13 mouse cellular contexts compared by ENCODE assay signal in the genomic region with DNA sequence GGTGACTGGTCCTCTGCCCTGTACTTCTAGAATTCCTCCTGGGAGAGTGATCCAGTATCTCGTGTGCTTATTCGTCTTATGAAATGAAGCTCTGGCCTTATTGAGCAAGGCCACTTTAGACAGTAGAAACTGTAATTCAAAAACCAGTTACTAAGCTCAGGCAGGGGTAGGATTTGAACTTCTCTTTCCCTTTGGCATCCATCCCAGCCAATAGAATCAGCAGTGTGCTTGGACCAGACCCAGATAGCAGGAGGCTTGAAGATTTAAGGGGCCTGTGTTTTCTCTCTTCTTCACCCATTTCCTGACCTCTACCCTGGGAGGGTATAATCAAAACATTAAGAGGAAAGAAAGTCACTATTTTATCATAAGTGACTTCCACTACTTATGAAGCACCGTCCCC. TPM values are rescaled to one million over a fixed set of nuclear protein-coding genes. Genes with fewer than 3 reads are reported as not detected.
A peak's percentile ranks its signal among the peaks of the same experiment; 100 is the strongest.
DNase-seq lines count a peak whose midpoint lies in the region; ATAC-seq and TF ChIP-seq lines count a peak whose summit lies in the region.
"Had no signal": no experiment of that assay in that cellular context is flagged by ENCODE, and none has a peak within 500 bp of the region (broad histone marks: within the 10 kb centered on the region; RNA-seq: fewer than 3 reads in every experiment).

No protein-coding gene starts in this region.

- H3K27ac ChIP-seq in hindbrain, postnatal 0 days, result no peak overlapping the region
- H3K27ac ChIP-seq in hindbrain, embryonic 16.5 days (ENCODE audit: low read depth, low read length), result no peak overlapping the region
- no peak overlapping the region for H3K27ac ChIP-seq in lung, postnatal 0 days (ENCODE audit: low read length)
- H3K27ac ChIP-seq: liver, embryonic 13.5 days had no signal

- H3K27me3 ChIP-seq in hindbrain, postnatal 0 days (ENCODE audit: insufficient read depth, low read length), result no peaks in the 10 kb centered on the region
- no peaks in the 10 kb centered on the region; the same call in 1 of the 2 replicates for H3K27me3 ChIP-seq in hindbrain, embryonic 16.5 days (replicated peaks; ENCODE audit: control insufficient read depth, insufficient read depth, low read length)
- H3K27me3 ChIP-seq in lung, postnatal 0 days (replicated peaks; ENCODE audit: insufficient read depth, low read length), result no peaks in the 10 kb centered on the region
- H3K27me3 ChIP-seq: embryonic facial prominence, embryonic 15.5 days had no signal

- WGBS in hindbrain, postnatal 0 days, result 55% methylated on average over 3 of the region's 3 CpGs
- WGBS in hindbrain, embryonic 16.5 days, result 66% methylated on average over 3 of the region's 3 CpGs
- 12% methylated on average over 3 of the region's 3 CpGs for WGBS in lung, postnatal 0 days
- WGBS in lung, adult 2 months, result 46% methylated on average over 3 of the region's 3 CpGs

- no peaks in the 10 kb centered on the region for H3K9me3 ChIP-seq in hindbrain, postnatal 0 days (ENCODE audit: low read length)
- no peaks in the 10 kb centered on the region for H3K9me3 ChIP-seq in hindbrain, embryonic 16.5 days (ENCODE audit: control insufficient read depth, low read length)
- no peaks in the 10 kb centered on the region for H3K9me3 ChIP-seq in lung, postnatal 0 days (ENCODE audit: low read length)
- H3K9me3 ChIP-seq: embryonic facial prominence, embryonic 15.5 days; liver, embryonic 13.5 days had no signal

- no peak for TF ChIP-seq POLR2A in lung, adult 2 months (IDR thresholded peaks at IDR 0.05; ENCODE audit: borderline replicate concordance, extremely low read depth, low read depth, low read length)

- H3K4me1 ChIP-seq in hindbrain, postnatal 0 days (ENCODE audit: insufficient read depth, low read length), result peaks cover 6% of the 10 kb centered on the region
- H3K4me1 ChIP-seq in hindbrain, embryonic 16.5 days (ENCODE audit: control insufficient read depth, insufficient read depth, low read depth, low read length), result peaks cover 24% of the 10 kb centered on the region
- H3K4me1 ChIP-seq in lung, postnatal 0 days (ENCODE audit: insufficient read depth, low read depth, low read length), result peaks cover 8% of the 10 kb centered on the region; the same call in 1 of the 2 replicates
- H3K4me1 ChIP-seq in lung, adult 2 months (ENCODE audit: control insufficient read depth, insufficient read depth, low read length), result peaks cover 3% of the 10 kb centered on the region; the same call in 1 of the 2 replicates

- TF ChIP-seq EP300 in lung, postnatal 0 days (IDR thresholded peaks at IDR 0.05), result no peak

- no peak overlapping the region for H3K4me2 ChIP-seq in hindbrain, postnatal 0 days (ENCODE audit: low read depth, low read length)
- H3K4me2 ChIP-seq in hindbrain, embryonic 16.5 days (ENCODE audit: low read length), result no peak overlapping the region
- no peak overlapping the region for H3K4me2 ChIP-seq in lung, postnatal 0 days (replicated peaks; ENCODE audit: low read depth, low read length)

- no peak overlapping the region for H3K9ac ChIP-seq in hindbrain, postnatal 0 days (replicated peaks; ENCODE audit: low read length)
- H3K9ac ChIP-seq in hindbrain, embryonic 16.5 days (ENCODE audit: low read depth, low read length), result no peak overlapping the region
- no peak overlapping the region for H3K9ac ChIP-seq in lung, postnatal 0 days (replicated peaks; ENCODE audit: low read depth)
- H3K9ac ChIP-seq: embryonic facial prominence, embryonic 15.5 days; liver, embryonic 13.5 days had no signal

- no peak for TF ChIP-seq CTCF in hindbrain, postnatal 0 days (IDR thresholded peaks at IDR 0.05; ENCODE audit: low read depth)
- no peak for TF ChIP-seq CTCF in lung, postnatal 0 days (IDR thresholded peaks at IDR 0.05)
- no peak for TF ChIP-seq CTCF in lung, adult 2 months (IDR thresholded peaks at IDR 0.05; ENCODE audit: insufficient read depth, low read length)

- ATAC-seq in hindbrain, postnatal 0 days, result no peak
- no peak for ATAC-seq in hindbrain, embryonic 16.5 days
- no peak for ATAC-seq in lung, postnatal 0 days
- ATAC-seq: forebrain, postnatal 0 days had no signal

- H3K36me3 ChIP-seq in hindbrain, postnatal 0 days (ENCODE audit: insufficient read depth, low read length), result no peaks in the 10 kb centered on the region
- H3K36me3 ChIP-seq in hindbrain, embryonic 16.5 days (ENCODE audit: control insufficient read depth, insufficient read depth, low read length), result no peaks in the 10 kb centered on the region
- H3K36me3 ChIP-seq in lung, postnatal 0 days (ENCODE audit: insufficient read depth, low read length), result no peaks in the 10 kb centered on the region
- H3K36me3 ChIP-seq: embryonic facial prominence, embryonic 15.5 days; liver, embryonic 13.5 days had no signal

- peak; percentile 31 to 43 for DNase-seq in cerebellum, postnatal 14 days
- no peak for DNase-seq in cerebellum, adult 9-10 months
- peak; percentile 56 for DNase-seq in hindbrain, postnatal 0 days (ENCODE audit: low spot score)
- DNase-seq in lung, postnatal 0 days (ENCODE audit: low spot score), result peak; percentile 55
- no peak for DNase-seq in lung, adult 2 months
- no peak for DNase-seq in right cerebral cortex, postnatal 14 days
- DNase-seq: gastrocnemius, postnatal 25 days; liver, embryonic 13.5 days had no signal

- no peak overlapping the region for H3K4me3 ChIP-seq in hindbrain, postnatal 0 days (ENCODE audit: low read length)
- no peak overlapping the region for H3K4me3 ChIP-seq in hindbrain, embryonic 16.5 days (ENCODE audit: low read length)
- H3K4me3 ChIP-seq in lung, postnatal 0 days (ENCODE audit: low read depth, low read length), result no peak overlapping the region
- no peak overlapping the region for H3K4me3 ChIP-seq in lung, adult 2 months (replicated peaks; ENCODE audit: extremely low read depth, low read depth, low read length)
- H3K4me3 ChIP-seq: liver, embryonic 13.5 days had no signal

RNA-seq across cellular contexts. Expression of gene Hunk, which starts 1.8 kb away (rescaled TPM):
- total RNA-seq in hindbrain, postnatal 0 days (2014; rRNA removed), result 11.6 and 13.3 TPM in 2 replicates
- polyA plus RNA-seq in hindbrain, postnatal 0 days (2015; fragmentation: Nextera tagmentation; extraction: Ambion mirVana), result 3.6 and 3.9 TPM in 2 replicates
- polyA plus RNA-seq in hindbrain, embryonic 16.5 days (2015; fragmentation: Nextera tagmentation; extraction: Ambion mirVana), result 4.7 and 7.2 TPM in 2 replicates
- 6.4 and 7.4 TPM in 2 replicates for polyA plus RNA-seq in lung, postnatal 0 days (2015; fragmentation: Nextera tagmentation; extraction: Ambion mirVana)
- polyA plus RNA-seq in lung, adult 2 months (2012; rRNA removed), result 4.3 and 5.3 TPM in 2 replicates
- total RNA-seq: megakaryocyte-erythroid progenitor cell, adult 5-6 weeks; MEL had no signal

Comparison
In these comparisons a context has a peak if more than half of its experiments do, and no peak if none do; other contexts are left out.
1. DNase-seq: peak in cerebellum, postnatal 14 days (2 of 2), hindbrain, postnatal 0 days (single experiment) and lung, postnatal 0 days (single experiment); none in cerebellum, adult 9-10 months (single experiment), lung, adult 2 months (single experiment) and right cerebral cortex, postnatal 14 days (single experiment).